Mouse (Mus musculus): ENCODE data around the gene Hfe2.

Hfe2 gene

DNA sequence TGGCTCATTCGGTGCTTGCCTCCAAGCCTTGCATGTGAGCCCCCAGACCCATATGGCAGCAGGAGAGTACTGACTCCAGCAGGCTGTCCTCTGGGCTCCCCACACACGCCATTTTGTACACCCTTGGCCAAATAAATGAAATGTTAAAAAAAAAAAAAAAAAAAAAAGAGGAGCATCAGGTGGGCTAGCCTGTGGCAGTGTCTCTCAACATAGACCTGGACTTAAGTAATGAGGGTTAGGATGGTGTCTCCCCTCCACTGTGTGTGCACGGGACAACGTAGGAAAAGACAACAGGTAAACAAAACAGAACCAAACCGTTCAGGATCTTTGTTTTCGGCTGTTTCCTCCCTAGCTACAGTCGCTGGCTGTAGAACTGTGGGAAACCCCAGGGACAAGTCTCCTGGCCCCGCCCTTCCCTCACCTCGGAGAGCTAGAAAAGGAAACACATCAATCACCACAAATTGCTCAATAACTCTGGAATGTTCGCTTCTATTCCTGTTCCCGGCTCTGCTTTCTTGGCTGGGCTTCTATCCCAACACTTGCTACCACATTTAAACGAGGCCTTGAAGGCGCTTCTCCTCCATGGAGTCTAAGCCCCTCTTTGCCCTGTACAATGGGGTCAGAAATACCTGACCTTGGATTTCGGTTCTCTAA lies 51.2 kb downstream of the Hfe2 start:
- DNase-seq: no peak

DNA sequence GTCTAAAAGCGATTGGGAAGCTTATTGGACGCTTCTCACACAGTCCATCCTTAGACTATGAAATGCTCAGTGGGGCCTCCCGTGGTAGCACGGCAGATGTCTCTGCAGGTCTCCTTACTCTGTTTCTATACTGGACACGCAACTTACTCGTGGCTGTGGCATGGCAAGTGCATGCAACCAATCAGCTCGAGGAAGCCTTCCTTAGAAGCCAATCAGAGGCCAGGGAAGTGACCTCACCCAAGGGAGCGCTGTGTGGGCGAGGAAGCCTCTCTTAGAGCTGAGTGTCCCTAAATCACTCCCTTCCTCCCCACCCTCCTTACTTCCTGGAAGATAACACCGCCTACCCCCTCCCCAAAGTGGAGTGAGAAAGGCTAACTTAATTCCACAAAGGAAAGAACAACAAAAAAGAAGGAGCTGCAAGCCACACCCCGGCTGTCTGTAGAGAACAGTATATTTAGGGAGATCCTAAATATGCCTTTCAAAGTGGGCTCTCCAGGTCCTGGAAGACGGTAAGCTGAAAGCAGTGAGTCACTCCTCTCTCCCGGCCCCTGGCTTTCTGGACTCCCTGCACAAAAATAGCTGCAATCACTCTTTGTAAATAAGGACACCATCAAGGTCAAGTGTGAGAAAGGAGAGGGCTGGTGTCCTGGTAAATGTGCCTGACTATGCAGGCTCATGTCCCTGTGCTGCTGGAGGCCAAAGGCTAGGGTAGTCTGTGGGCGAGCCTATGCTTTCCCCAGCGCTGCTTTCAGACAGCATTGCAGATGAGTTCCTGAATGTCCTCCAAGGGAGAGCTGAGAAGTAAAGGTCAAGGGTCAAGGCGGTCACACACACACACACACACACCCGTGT lies 51.9 kb downstream of the Hfe2 start, which contains the start of gene Gm16253:
Gene Gm16253 (plus strand): TSS at position 295 of the 852 bp plus-strand sequence.
- DNase-seq: peak; percentile 75 to 86

DNA sequence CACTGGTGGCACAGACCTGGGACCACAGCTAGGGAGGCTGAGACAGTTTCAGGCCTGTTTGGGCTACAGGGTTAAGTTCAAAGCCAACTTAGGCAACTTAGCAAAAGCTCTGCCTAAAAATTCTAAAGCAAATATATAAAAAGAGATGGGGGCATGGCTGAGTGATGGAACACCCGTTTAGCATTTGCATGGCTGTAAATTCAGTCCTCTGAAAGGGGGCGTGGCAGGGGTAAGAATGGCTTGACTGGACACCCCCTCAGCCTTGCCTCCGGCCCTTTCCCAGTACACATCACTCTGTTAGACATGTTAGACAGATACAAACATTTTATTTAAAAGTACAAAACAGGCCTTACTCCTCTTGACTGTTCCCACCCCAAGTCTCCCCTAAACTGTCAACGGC lies 52.6 kb downstream of the Hfe2 start:
- DNase-seq: no peak
